Mouse (Mus musculus): Measurements from ENCODE around the gene Srcap.

DNA sequence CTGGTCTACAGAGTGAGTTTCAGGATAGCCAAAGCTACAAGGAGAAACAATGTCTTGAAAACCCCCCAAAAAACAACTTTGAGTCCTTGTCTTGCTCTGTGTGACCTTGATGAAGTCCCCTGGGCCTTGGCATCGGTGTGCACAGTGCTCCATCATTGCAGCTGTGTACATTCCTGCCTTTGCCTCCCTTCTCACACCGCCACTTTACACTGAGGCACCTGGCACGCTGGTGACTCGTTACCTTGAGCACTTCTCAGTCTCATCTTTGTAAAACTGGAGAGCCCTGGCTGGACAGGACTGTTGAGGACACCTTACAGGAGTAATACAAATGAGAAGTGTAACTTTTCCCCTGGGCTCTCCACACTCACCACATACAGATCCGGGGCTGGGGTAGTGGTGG, 75.4 kb downstream of the Srcap start:
- TF ChIP-seq CTCF (IDR thresholded peaks at IDR 0.05; ENCODE audit: low read depth) (no peak), EP300 (IDR thresholded peaks at IDR 0.05; ENCODE audit: low read depth) (no peak)
